Mouse (Mus musculus) CH12.LX (cell line): Measurements from ENCODE around the gene Tmem115.

Experiments used
- CTCF ChIP-seq, 2 experiments: IDR thresholded peaks in 1 of 2; conservative IDR thresholded peaks in 1 of 2; 2 replicates each; pipeline ENCODE4 v1.5.1; 2011 to 2012; ENCODE audit warnings: low read depth in 2 of 2, low read length in 2 of 2, improper control_type of control experiment in 1 of 2, inconsistent platforms in 1 of 2, mild to moderate bottlenecking in 1 of 2, moderate library complexity in 1 of 2
- JUN ChIP-seq: IDR thresholded peaks from 2 replicates; pipeline ENCODE4 v1.6.1; 2011; ENCODE audit warnings: low read depth, mild to moderate bottlenecking, low read length, improper control_type of control experiment, moderate library complexity; ENCODE audit not compliant: insufficient read depth
- KAT2A ChIP-seq: IDR thresholded peaks from 2 replicates; pipeline ENCODE4 v1.6.1; 2012; ENCODE audit warnings: low read length, improper control_type of control experiment, inconsistent platforms; ENCODE audit not compliant: insufficient replicate concordance
- NRF1 ChIP-seq: IDR thresholded peaks from 2 replicates; pipeline ENCODE4 v1.6.1; 2014; ENCODE audit warnings: low read depth, mild to moderate bottlenecking, inconsistent platforms, low read length, improper control_type of control experiment, moderate library complexity
- POLR2A ChIP-seq: IDR thresholded peaks from 2 replicates; pipeline ENCODE4 v1.6.1; 2011; ENCODE audit warnings: low read depth, mild to moderate bottlenecking, improper control_type of control experiment, low read length
- TBP ChIP-seq: conservative IDR thresholded peaks from 2 replicates; pipeline ENCODE4 v1.6.1; 2011; ENCODE audit warnings: low read depth, low read length, improper control_type of control experiment
- USF1 ChIP-seq: IDR thresholded peaks from 2 replicates; pipeline ENCODE4 v1.6.1; 2014; ENCODE audit warnings: low read depth, mild to moderate bottlenecking, inconsistent platforms, low read length, improper control_type of control experiment

- no peak for TF ChIP-seq POLR2A
- TF ChIP-seq CTCF (conservative IDR thresholded peaks at IDR 0.05 in 1 of 2, IDR thresholded peaks at IDR 0.05 in 1 of 2; ENCODE audit: low read depth in 2 of 2, low read length in 2 of 2): no peak
- no peak for TF ChIP-seq TBP
- no peak for TF ChIP-seq USF1
- no peak for TF ChIP-seq KAT2A
- TF ChIP-seq NRF1: no peak
- no peak for TF ChIP-seq JUN
Measured at GRCm38 (mm10) chr9:107548820-107549219, 15.1 kb downstream of the Tmem115 start.
